Mouse (Mus musculus): ENCODE results near the gene Prss48. TPM values are rescaled to one million over a fixed set of nuclear protein-coding genes. Genes with fewer than 3 reads are reported as not detected.
A peak's percentile ranks its signal among the peaks of the same experiment; 100 is the strongest.

Prss48 gene
- polyA plus RNA-seq, 1 experiment, result not detected

DNA sequence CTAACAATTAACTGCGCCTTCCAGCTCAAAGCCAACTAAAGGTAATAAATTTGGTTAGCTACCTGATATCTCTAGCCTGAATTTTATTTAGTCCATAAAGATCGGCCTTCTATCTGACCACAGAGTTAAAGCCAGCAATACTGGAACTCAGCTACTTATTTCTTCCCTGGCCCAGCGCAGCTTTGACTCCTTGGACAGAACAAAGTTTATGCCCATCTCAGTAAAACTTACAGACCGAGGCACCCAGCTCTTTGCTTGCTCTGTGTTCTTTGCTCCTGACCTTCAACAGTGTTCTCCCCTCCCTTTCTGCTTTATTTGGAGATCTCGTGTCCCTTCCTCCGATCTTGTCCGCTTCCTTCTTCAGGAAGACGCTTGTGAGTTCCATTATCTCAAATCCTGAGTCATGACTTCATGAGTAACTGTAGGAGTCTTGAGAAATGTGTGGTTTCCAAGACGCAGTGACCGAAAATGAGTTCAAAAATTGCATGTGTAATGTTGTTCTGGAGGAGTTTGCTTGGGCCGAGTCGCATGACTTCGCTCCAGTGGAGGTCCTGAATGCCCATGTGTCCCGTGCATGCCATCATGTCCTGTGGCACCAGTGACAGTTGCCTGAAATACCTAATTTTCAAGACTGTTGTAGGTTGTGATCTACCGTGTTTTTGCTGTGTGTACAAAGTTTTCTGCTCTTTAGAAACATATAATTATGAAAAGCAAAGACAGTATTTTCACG is 18.8 kb upstream of the Prss48 start:
- Histone ChIP-seq H3K4me3 (ENCODE audit: low read depth, low read length) (no peak overlapping the region), H3K4me1 (ENCODE audit: control insufficient read depth, insufficient read depth, insufficient read length, low read length) (peaks cover 9% of the 10 kb centered on the region; the same call in 1 of the 2 replicates), H3K27me3 (ENCODE audit: control insufficient read depth, insufficient read depth, low read length) (no peaks in the 10 kb centered on the region), H3K27ac (ENCODE audit: insufficient read depth, low read depth, low read length) (peak overlapping the region; percentile 1; the same call in 1 of the 2 replicates), H3K36me3 (ENCODE audit: control insufficient read depth, insufficient read depth, low read length) (peaks cover 7% of the 10 kb centered on the region)
- no peak for TF ChIP-seq POLR2A (IDR thresholded peaks at IDR 0.05; ENCODE audit: low read depth, low read length)
- no peak for TF ChIP-seq CTCF (IDR thresholded peaks at IDR 0.05; ENCODE audit: extremely low read depth, insufficient read length, insufficient replicate concordance, low read depth, low read length)
- 57% methylated on average over 16 of the region's 16 CpGs for WGBS

DNA sequence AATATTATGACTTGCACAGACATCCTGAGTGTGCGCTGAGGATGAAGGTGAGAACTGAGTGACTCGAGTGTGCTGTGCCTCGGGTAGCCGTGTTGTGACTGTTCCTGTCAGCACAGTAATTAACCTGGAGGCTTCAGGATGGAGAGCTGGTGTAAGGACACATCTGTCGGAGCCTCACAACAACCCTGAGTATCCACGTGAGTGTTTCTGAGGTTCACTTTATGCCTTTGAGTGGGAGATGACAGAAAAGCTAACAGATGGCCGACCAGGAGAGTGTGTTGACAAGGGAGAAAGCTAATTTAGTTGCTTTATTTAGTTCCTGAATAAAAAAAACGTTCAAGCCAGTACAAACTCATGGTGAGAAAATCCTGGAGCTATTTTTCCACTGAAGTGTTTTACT is 15.2 kb upstream of the Prss48 start:
- Histone ChIP-seq H3K27ac (ENCODE audit: insufficient read depth, low read depth, low read length) (peak overlapping the region; percentile 58; the same call in 1 of the 2 replicates), H3K36me3 (ENCODE audit: control insufficient read depth, insufficient read depth, low read length) (peaks cover 5% of the 10 kb centered on the region), H3K4me1 (ENCODE audit: control insufficient read depth, insufficient read depth, insufficient read length, low read length) (peaks cover 18% of the 10 kb centered on the region; the same call in 1 of the 2 replicates), H3K4me3 (ENCODE audit: low read depth, low read length) (no peak overlapping the region), H3K27me3 (ENCODE audit: control insufficient read depth, insufficient read depth, low read length) (no peaks in the 10 kb centered on the region)
- no peak for TF ChIP-seq CTCF (IDR thresholded peaks at IDR 0.05; ENCODE audit: extremely low read depth, insufficient read length, insufficient replicate concordance, low read depth, low read length)
- no peak for TF ChIP-seq POLR2A (IDR thresholded peaks at IDR 0.05; ENCODE audit: low read depth, low read length)
- 63% methylated on average over 8 of the region's 8 CpGs for WGBS

DNA sequence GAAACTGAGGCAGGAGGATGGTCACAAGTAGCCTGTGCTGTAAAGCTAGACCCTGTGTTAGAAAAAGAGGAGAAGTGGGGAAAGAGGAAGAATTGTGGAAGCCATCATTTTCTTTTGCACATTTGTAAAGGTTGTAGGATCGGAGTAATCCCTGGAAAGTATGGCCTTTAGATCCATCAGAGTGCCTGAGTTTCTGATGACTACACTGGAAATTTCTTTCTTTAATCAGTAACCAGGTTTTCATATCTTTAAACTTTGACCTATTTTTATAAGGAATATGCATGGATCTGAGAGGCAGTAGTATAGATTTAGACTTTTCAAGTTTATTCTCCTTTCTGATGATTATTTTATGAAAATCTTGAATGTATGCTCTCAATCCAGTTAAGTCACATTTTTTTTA is 14.7 kb upstream of the Prss48 start:
- TF ChIP-seq CTCF (IDR thresholded peaks at IDR 0.05; ENCODE audit: extremely low read depth, insufficient read length, insufficient replicate concordance, low read depth, low read length) (no peak), POLR2A (IDR thresholded peaks at IDR 0.05; ENCODE audit: low read depth, low read length) (no peak)

DNA sequence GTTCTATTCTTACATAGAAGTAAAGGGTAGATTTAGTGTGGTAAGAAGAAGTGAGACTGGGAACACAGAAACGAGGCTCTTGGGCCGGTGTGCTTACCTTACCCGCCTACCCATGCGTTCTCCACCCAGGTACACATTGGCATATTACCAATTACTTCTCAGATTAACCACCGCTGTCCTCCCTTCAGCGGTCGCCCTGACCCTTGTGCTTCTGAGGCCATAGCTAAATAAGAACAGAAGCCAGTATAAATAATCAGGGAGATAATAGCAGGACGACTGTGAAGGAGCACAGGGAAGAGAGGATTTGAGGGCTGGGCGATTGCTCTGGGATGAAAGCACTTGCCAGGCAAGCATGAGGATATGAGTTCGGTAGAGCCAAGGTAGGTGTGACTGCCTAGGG is 11.5 kb upstream of the Prss48 start:
- H3K27ac ChIP-seq (ENCODE audit: insufficient read depth, low read depth, low read length), result peak overlapping the region; percentile 35
- WGBS, result 34% methylated on average over 10 of the region's 10 CpGs

More for the DNA sequence above, 14.7 kb upstream of the Prss48 start:
- H3K27ac ChIP-seq (ENCODE audit: insufficient read depth, low read depth, low read length), result peak overlapping the region; percentile 45; the same call in 1 of the 2 replicates
- H3K4me3 ChIP-seq (ENCODE audit: low read depth, low read length), result no peak overlapping the region
- H3K36me3 ChIP-seq (ENCODE audit: control insufficient read depth, insufficient read depth, low read length), result peaks cover 5% of the 10 kb centered on the region
- WGBS, result 26% methylated on average over 1 of the region's 1 CpGs
- H3K27me3 ChIP-seq (ENCODE audit: control insufficient read depth, insufficient read depth, low read length), result no peaks in the 10 kb centered on the region
- H3K4me1 ChIP-seq (ENCODE audit: control insufficient read depth, insufficient read depth, insufficient read length, low read length), result peaks cover 21% of the 10 kb centered on the region; the same call in 1 of the 2 replicates

DNA sequence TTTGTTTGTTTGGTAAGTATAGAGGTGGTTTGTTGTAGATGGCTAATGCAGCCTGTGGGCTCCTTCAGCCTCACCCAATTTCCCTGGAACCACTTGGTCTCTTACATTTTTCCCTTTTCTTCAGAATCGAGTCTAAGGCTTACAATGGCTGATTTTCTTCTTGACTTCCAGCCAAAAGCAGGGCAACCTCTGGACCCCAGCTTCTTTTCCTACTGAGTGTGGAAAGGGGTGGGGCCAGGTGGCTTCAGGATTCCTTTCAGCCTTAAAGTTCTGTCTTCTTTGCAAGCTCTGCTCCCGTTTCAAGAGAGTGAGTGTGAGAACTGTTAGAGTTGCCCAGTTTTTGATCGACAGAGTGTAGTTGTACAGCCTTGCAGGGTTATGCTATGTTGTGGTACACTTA is 9.5 kb upstream of the Prss48 start:
- peaks cover 22% of the 10 kb centered on the region for H3K4me1 ChIP-seq (ENCODE audit: control insufficient read depth, insufficient read depth, insufficient read length, low read length)
- H3K27ac ChIP-seq (ENCODE audit: insufficient read depth, low read depth, low read length), result peak overlapping the region; percentile 94
- peak overlapping the region; percentile 61 for H3K4me3 ChIP-seq (ENCODE audit: low read depth, low read length)
- peaks cover 2% of the 10 kb centered on the region for H3K36me3 ChIP-seq (ENCODE audit: control insufficient read depth, insufficient read depth, low read length)
- H3K27me3 ChIP-seq (ENCODE audit: control insufficient read depth, insufficient read depth, low read length), result no peaks in the 10 kb centered on the region
- WGBS, result 22% methylated on average over 3 of the region's 3 CpGs
- no peak for TF ChIP-seq POLR2A (IDR thresholded peaks at IDR 0.05; ENCODE audit: low read depth, low read length)
- TF ChIP-seq CTCF (IDR thresholded peaks at IDR 0.05; ENCODE audit: extremely low read depth, insufficient read length, insufficient replicate concordance, low read depth, low read length), result no peak

More for the DNA sequence above, 11.5 kb upstream of the Prss48 start:
- TF ChIP-seq POLR2A (IDR thresholded peaks at IDR 0.05; ENCODE audit: low read depth, low read length) (no peak), CTCF (IDR thresholded peaks at IDR 0.05; ENCODE audit: extremely low read depth, insufficient read length, insufficient replicate concordance, low read depth, low read length) (no peak)
- Histone ChIP-seq H3K4me3 (ENCODE audit: low read depth, low read length) (no peak overlapping the region), H3K36me3 (ENCODE audit: control insufficient read depth, insufficient read depth, low read length) (peaks cover 4% of the 10 kb centered on the region), H3K27me3 (ENCODE audit: control insufficient read depth, insufficient read depth, low read length) (no peaks in the 10 kb centered on the region), H3K4me1 (ENCODE audit: control insufficient read depth, insufficient read depth, insufficient read length, low read length) (peaks cover 28% of the 10 kb centered on the region)

DNA sequence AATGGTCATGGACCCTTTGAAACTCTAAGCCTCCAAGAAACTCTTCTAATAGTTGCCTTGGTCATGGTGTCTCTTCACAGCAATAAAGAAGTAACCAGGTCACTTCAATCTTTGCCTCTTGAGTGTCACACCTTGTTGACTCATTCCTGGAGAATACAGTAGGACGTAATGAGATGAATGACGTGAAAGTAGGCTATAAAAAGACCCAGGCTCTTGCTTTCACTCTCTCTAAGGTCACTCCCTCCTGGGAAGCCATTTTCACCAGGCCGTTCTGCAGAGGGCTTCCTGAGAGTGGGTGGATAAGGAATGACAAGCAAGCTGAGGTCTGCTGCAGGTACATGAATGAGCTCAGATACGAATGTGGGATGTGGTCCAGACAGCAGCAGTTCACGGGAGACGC is 9.1 kb upstream of the Prss48 start:
- H3K27ac ChIP-seq (ENCODE audit: insufficient read depth, low read depth, low read length), result peak overlapping the region; percentile 94
- TF ChIP-seq POLR2A (IDR thresholded peaks at IDR 0.05; ENCODE audit: low read depth, low read length), result no peak
- no peak for TF ChIP-seq CTCF (IDR thresholded peaks at IDR 0.05; ENCODE audit: extremely low read depth, insufficient read length, insufficient replicate concordance, low read depth, low read length)
- 26% methylated on average over 6 of the region's 6 CpGs for WGBS
- no peaks in the 10 kb centered on the region for H3K27me3 ChIP-seq (ENCODE audit: control insufficient read depth, insufficient read depth, low read length)
- peak overlapping the region; percentile 61 for H3K4me3 ChIP-seq (ENCODE audit: low read depth, low read length)
- H3K36me3 ChIP-seq (ENCODE audit: control insufficient read depth, insufficient read depth, low read length), result peaks cover 2% of the 10 kb centered on the region
- H3K4me1 ChIP-seq (ENCODE audit: control insufficient read depth, insufficient read depth, insufficient read length, low read length), result peaks cover 21% of the 10 kb centered on the region

DNA sequence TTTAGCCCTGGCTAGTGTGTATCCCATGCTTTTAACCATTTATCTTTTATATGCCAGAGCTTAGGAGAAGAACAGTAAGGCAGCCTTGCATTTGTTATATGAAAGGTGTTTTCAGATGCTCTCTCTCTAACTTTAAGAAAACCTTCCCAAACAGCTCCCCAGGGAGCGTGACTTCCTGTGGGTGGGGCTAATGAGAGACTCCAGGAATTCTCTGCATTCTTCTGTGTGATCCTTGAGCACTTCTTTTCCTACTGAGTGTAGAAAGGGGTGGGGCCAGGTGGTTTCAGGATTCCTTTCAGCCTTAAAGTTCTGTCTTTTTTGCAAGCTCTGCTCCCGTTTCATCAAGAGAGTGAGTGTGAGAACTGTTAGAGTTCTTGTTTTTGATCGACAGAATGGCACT is 8.3 kb upstream of the Prss48 start:
- H3K36me3 ChIP-seq (ENCODE audit: control insufficient read depth, insufficient read depth, low read length), result no peaks in the 10 kb centered on the region; the same call in 1 of the 2 replicates
- 35% methylated on average over 3 of the region's 3 CpGs for WGBS
- H3K27ac ChIP-seq (ENCODE audit: insufficient read depth, low read depth, low read length), result peak overlapping the region; percentile 94
- H3K4me3 ChIP-seq (ENCODE audit: low read depth, low read length), result no peak overlapping the region
- no peaks in the 10 kb centered on the region for H3K27me3 ChIP-seq (ENCODE audit: control insufficient read depth, insufficient read depth, low read length)
- no peak for TF ChIP-seq POLR2A (IDR thresholded peaks at IDR 0.05; ENCODE audit: low read depth, low read length)
- TF ChIP-seq CTCF (IDR thresholded peaks at IDR 0.05; ENCODE audit: extremely low read depth, insufficient read length, insufficient replicate concordance, low read depth, low read length), result no peak
- H3K4me1 ChIP-seq (ENCODE audit: control insufficient read depth, insufficient read depth, insufficient read length, low read length), result peaks cover 21% of the 10 kb centered on the region

All from small intestine, adult 2 months (tissue).